Mouse (Mus musculus) neural tube, embryonic 15.5 days (tissue): ENCODE measurements around the gene Traf1. TPM values are rescaled to one million over a fixed set of nuclear protein-coding genes. Genes with fewer than 3 reads are reported as not detected.

Experiments used
- ATAC-seq: fragments of 200-750 bp; cut with Nextera tagmentation; 2 replicates; pipeline ENCODE4 v1.8.0; 2017; ENCODE audit warnings: mild to moderate bottlenecking, moderate TSS enrichment, moderate library complexity; ENCODE audit not compliant: low FRiP score
- H3K27ac ChIP-seq: fragments of 300-500 bp; sonication (generic); replicated peaks from 2 replicates; pipeline ENCODE4 v1.5.1; 2015; ENCODE audit warnings: mild to moderate bottlenecking, inconsistent platforms
- H3K27me3 ChIP-seq: fragments of 300-500 bp; sonication (generic); replicated peaks from 2 replicates; pipeline ENCODE4 v1.6.1; 2015; ENCODE audit warnings: inconsistent platforms
- H3K36me3 ChIP-seq: fragments of 300-500 bp; sonication (generic); 2 replicates; pipeline ENCODE4 v1.6.1; 2015; ENCODE audit warnings: inconsistent platforms
- H3K4me1 ChIP-seq: fragments of 300-500 bp; sonication (generic); 2 replicates; pipeline ENCODE4 v1.6.1; 2015; ENCODE audit warnings: inconsistent platforms
- H3K4me2 ChIP-seq: fragments of 300-500 bp; sonication (generic); 2 replicates; pipeline ENCODE4 v1.6.1; 2015; ENCODE audit warnings: inconsistent platforms, mild to moderate bottlenecking, moderate library complexity
- H3K4me3 ChIP-seq: fragments of 300-500 bp; sonication (generic); replicated peaks from 2 replicates; pipeline ENCODE4 v1.5.1; 2015; ENCODE audit warnings: mild to moderate bottlenecking, inconsistent platforms
- H3K9ac ChIP-seq: fragments of 300-500 bp; sonication (generic); replicated peaks from 2 replicates; pipeline ENCODE4 v1.6.1; 2015; ENCODE audit warnings: mild to moderate bottlenecking, inconsistent platforms
- H3K9me3 ChIP-seq: fragments of 300-500 bp; sonication (generic); replicated peaks from 2 replicates; pipeline ENCODE4 v1.6.1; 2016; ENCODE audit warnings: inconsistent platforms
- WGBS: fragments of 180-500 bp; shearing (Covaris S2); methylation state at CpG from one replicate; pipeline ENCODE4 v1.1.7; 2015; ENCODE audit warnings: mixed read lengths; 5-methylcytosine and 5-hydroxymethylcytosine counted together
- polyA plus RNA-seq: library from polyadenylated mRNA; unstranded; fragments of >200 nt; fragmentation: Nextera tagmentation; extraction: Ambion mirVana; gene quantifications from 2 replicates; pipeline ENCODE4 v1.2.1, GENCODE M21; 2015

The Traf1 gene
- polyA plus RNA-seq, 1 experiment from 2014 or later, result 3.9 TPM

DNA sequence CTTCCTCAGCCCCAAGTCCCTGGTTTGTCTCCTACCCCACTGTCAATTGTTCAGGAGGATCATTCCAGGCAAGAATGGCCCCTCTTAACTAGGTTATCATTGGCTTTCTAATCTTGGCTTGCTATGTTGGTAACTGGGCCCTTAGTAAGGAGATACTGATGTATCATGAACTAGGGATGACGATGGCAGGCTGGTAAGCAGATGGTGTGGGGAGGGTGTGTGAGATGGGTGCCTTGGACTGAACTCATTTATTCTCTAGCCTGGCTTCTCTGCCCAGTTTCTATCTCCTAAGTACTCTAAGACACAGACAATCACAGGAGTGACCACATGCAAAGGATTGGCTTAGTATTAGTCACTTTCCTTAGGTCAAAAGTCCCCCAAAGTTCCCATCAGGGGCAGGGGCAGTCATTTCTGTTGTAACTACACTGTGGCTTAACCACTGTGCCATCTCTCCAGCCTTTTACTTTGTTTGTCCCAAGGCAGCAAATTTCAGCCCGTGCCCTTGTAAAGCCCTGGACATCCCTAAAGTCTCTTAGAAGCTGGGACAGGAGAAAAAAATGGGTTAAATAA, 7.9 kb downstream of the Traf1 start:
- H3K9ac ChIP-seq, result no peak overlapping the region
- H3K27ac ChIP-seq, result no peak overlapping the region
- H3K4me3 ChIP-seq, result no peak overlapping the region
- H3K36me3 ChIP-seq, result no peaks in the 10 kb centered on the region
- ATAC-seq, result no peak
- H3K4me2 ChIP-seq, result no peak overlapping the region
- no peaks in the 10 kb centered on the region for H3K9me3 ChIP-seq
- H3K4me1 ChIP-seq, result no peaks in the 10 kb centered on the region
- 83% methylated on average over 2 of the region's 2 CpGs for WGBS
- no peaks in the 10 kb centered on the region for H3K27me3 ChIP-seq

DNA sequence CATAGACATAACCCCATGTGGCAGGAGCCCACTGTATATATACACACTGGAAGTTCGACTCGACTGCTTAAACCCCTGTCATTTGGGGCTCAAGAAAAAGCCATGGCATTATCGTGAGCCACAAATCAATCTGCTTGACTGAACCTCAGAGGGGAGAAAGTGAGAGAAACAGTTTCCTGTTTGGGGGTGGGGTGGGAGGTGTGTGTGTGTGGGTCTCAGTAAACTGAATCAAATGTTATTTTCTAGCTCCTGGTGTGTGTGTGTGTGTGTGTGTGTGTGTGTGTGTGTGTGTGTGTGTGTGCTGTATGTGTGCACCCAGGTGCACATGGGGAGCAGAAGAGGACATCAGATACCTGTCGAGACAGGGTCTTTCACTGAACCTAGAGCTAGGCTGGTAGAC, 8.6 kb downstream of the Traf1 start:
- Histone ChIP-seq H3K9me3 (no peaks in the 10 kb centered on the region), H3K4me2 (no peak overlapping the region), H3K36me3 (no peaks in the 10 kb centered on the region), H3K4me3 (no peak overlapping the region), H3K4me1 (no peaks in the 10 kb centered on the region), H3K27me3 (no peaks in the 10 kb centered on the region), H3K27ac (no peak overlapping the region), H3K9ac (no peak overlapping the region)
- 86% methylated on average over 4 of the region's 4 CpGs for WGBS
- no peak for ATAC-seq

DNA sequence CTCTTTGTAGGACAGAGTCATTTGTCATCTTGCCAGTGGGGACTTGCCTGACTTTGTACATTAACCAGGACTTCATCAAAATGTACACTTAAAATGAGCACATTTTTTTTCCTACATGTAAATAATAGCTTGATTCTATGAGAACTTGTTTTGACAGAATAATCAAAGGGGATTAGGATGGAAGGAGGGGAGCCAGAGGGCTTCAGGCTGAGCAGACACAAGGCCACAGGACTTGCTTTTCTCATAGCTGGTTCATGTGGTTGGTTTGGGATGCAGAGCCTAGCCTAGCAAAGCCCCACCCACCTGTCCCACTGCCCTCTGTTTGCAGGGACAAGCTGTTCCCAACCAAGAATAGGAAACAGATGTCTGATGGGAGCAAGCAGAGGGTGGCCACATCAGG, 10.1 kb downstream of the Traf1 start:
- H3K9me3 ChIP-seq, result no peaks in the 10 kb centered on the region
- ATAC-seq, result no peak
- H3K27ac ChIP-seq, result no peak overlapping the region
- H3K4me2 ChIP-seq, result no peak overlapping the region
- H3K4me1 ChIP-seq, result no peaks in the 10 kb centered on the region
- no peak overlapping the region for H3K9ac ChIP-seq
- H3K27me3 ChIP-seq, result no peaks in the 10 kb centered on the region
- H3K4me3 ChIP-seq, result no peak overlapping the region
- no peaks in the 10 kb centered on the region for H3K36me3 ChIP-seq

DNA sequence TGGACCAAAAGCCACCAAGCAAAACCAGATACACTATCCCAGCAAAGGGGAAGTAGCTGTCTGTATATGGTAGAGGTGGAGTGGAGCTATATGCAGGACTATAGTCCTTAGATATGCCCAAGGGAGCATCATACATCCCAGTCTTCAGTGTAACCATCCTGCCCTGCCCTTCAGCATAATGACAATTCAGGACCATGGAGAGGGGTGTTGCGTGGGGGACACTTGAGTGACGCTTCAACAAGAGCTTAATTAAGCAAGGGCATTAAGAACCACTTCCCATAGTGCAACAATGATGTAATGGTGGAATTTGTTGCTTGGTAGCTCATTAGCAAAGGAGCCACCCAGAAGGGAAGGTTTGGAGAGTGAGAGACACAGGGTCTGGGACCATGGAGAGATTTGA, 12.9 kb downstream of the Traf1 start:
- WGBS, result 42% methylated on average over 2 of the region's 2 CpGs
- H3K9ac ChIP-seq, result no peak overlapping the region

DNA sequence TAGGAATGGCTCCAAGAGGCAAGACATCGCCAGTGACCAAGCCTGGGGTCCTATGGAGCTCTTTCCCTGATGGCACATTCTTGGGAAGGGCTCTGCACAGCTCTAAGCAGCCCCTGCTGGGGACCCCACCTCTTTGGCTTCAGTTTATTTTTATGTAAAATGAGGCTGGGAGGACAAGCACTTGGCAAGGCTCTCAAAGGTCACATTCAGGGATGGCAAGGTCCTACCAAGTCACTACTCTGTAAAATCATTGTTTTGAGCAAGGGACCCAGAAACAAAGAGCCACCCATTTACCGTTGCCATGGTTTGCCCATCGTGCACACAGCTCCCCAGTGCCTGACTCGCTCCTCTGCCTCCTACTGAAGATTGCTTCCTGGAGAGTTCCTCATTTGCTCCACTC, 15.5 kb downstream of the Traf1 start:
- Histone ChIP-seq H3K4me3 (no peak overlapping the region), H3K27me3 (no peaks in the 10 kb centered on the region; the same call in 1 of the 2 replicates), H3K4me1 (no peaks in the 10 kb centered on the region), H3K9me3 (no peaks in the 10 kb centered on the region), H3K27ac (no peak overlapping the region), H3K9ac (no peak overlapping the region), H3K36me3 (no peaks in the 10 kb centered on the region), H3K4me2 (no peak overlapping the region)
- WGBS, result 49% methylated on average over 4 of the region's 4 CpGs
- ATAC-seq, result no peak

More for the DNA sequence above, 12.9 kb downstream of the Traf1 start:
- Histone ChIP-seq H3K9me3 (no peaks in the 10 kb centered on the region), H3K4me2 (no peak overlapping the region), H3K4me3 (no peak overlapping the region), H3K27me3 (no peaks in the 10 kb centered on the region), H3K4me1 (no peaks in the 10 kb centered on the region), H3K36me3 (no peaks in the 10 kb centered on the region), H3K27ac (no peak overlapping the region)
- ATAC-seq, result no peak

DNA sequence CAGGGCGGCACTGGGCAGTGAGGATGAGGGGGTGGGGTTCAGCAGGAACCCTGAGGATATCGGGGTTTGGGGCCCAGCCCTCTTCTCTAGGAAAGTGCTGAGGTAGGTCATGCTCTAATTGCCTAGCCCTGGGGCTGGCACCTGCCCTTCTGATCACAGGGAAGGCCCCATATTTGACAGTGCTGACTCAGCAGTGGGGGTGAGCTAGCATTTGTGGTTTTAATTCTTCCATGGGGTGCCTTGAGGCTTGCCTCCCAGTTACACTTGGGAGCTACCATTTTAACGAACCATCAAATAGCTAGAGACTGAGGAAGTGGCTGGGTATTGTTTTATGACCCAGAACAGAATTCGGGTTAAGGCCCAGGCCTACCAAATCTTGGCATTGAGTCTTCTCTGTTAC, 16.0 kb downstream of the Traf1 start:
- Histone ChIP-seq H3K36me3 (no peaks in the 10 kb centered on the region), H3K4me1 (no peaks in the 10 kb centered on the region), H3K4me2 (no peak overlapping the region), H3K27ac (no peak overlapping the region), H3K4me3 (no peak overlapping the region), H3K9me3 (no peaks in the 10 kb centered on the region), H3K9ac (no peak overlapping the region), H3K27me3 (no peaks in the 10 kb centered on the region; the same call in 1 of the 2 replicates)
- no peak for ATAC-seq
- WGBS, result 68% methylated on average over 4 of the region's 4 CpGs

DNA sequence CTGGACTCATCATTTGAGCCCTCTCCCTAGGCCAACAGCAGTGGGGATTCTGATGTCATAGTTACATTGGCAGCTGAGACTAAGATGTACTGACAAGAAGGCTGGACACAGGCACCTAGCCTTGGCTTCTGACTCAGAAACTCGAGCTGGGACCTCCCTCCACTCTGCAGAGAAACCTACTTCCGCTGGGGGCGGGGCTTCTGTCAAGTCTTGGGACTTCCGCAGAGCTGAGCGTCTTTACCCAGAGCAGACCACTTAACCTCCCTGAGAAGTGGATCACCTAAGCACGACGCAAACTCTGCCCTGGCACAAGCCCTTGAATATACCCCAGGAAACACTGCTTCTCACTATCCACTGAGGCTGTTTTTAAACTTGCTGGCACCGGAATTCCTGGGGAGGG, 16.8 kb downstream of the Traf1 start:
- no peak overlapping the region for H3K4me3 ChIP-seq
- no peak overlapping the region for H3K4me2 ChIP-seq
- H3K9ac ChIP-seq, result no peak overlapping the region
- no peak for ATAC-seq
- no peaks in the 10 kb centered on the region for H3K36me3 ChIP-seq
- H3K9me3 ChIP-seq, result no peaks in the 10 kb centered on the region
- H3K27ac ChIP-seq, result no peak overlapping the region
- 37% methylated on average over 8 of the region's 8 CpGs for WGBS
- no peaks in the 10 kb centered on the region for H3K4me1 ChIP-seq
- H3K27me3 ChIP-seq, result no peaks in the 10 kb centered on the region; the same call in 1 of the 2 replicates

DNA sequence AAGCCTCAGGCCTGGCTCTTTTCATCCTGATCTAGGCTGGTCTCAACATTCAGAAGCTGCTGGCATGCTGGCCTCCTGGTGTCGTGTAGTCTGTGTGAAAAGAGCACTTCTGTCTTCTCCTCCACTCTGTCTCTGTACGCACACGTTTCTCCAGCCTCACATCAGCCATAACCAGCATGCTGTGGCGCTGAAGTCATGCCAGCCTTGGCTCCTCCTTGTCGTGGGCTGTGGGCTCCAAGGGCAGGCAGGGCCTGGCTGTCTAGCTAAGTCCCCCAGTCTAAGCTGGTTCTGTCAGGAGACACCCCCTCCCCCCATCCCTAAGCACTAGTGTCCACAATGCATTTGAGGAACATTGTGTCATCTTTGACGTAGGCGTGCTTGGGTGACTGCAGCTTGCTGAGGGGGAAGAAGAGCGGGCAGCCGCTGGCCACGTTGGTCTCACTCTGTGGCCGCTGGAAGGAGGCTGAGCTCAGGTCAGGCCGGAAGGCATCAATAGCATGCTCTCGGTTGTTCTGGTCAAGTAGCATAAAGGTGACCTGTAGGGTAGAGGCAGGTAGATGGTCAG, 17.9 kb downstream of the Traf1 start:
- ATAC-seq, result no peak
- H3K4me2 ChIP-seq, result no peak overlapping the region
- no peak overlapping the region for H3K27ac ChIP-seq
- H3K36me3 ChIP-seq, result no peaks in the 10 kb centered on the region
- 81% methylated on average over 13 of the region's 13 CpGs for WGBS
- no peaks in the 10 kb centered on the region; the same call in 1 of the 2 replicates for H3K27me3 ChIP-seq
- H3K4me3 ChIP-seq, result no peak overlapping the region
- no peak overlapping the region for H3K9ac ChIP-seq
- H3K9me3 ChIP-seq, result no peaks in the 10 kb centered on the region
- peaks cover 1% of the 10 kb centered on the region for H3K4me1 ChIP-seq

DNA sequence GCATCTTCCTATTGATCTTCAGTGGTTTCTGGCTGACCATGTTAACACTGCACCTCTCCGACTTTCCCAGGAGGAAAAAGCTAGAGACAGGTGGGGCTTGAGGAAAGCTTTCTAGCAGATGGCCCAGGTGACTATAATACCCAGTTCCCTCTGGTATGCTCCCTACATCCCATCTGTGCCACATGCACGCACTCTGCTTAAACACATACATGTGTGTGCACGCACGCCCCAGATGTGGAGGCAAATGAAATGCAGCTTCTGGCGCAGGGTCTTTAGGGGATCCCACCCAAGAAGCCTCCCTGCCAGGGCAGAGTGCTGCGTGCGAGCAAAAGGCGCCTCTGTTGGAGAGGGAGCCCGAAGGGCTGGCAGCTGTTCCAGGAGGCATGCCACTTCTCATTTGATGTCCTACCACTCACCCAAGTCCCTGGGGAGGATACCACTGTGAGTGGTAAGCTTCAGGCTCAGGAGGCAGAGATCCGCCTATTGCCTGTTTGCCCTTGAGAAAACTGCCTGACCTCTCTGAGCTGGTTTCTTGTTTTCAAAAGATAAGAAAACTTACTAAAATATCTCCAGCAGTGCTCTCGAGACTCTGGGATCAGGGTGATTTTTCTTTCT, 20.4 kb downstream of the Traf1 start:
- Histone ChIP-seq H3K36me3 (no peaks in the 10 kb centered on the region), H3K27ac (no peak overlapping the region), H3K4me2 (no peak overlapping the region), H3K27me3 (no peaks in the 10 kb centered on the region; the same call in 1 of the 2 replicates), H3K4me3 (no peak overlapping the region), H3K4me1 (peaks cover 13% of the 10 kb centered on the region), H3K9ac (no peak overlapping the region), H3K9me3 (no peaks in the 10 kb centered on the region)
- WGBS, result 72% methylated on average over 11 of the region's 11 CpGs
- no peak for ATAC-seq

DNA sequence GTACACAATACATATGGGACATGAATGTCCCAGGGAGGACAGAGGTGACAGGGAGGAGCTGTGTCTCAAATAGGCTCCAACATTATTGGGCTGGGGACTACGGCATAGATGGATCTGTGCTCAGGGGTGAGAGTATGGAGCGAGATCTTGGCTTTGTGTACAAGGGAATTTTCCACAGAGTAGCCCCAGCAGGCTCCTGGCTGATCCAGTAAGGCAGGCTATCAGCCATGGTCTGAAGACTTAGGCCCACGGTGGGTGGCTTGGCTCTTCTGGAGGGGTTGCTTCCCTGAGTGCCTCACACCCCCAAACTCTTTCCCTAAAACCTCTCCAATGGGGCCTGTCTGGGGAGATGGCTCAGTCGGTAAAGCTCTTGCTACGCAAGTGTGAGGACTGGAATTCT, 21.3 kb downstream of the Traf1 start:
- Histone ChIP-seq H3K4me2 (no peak overlapping the region), H3K4me3 (no peak overlapping the region), H3K27ac (no peak overlapping the region), H3K36me3 (no peaks in the 10 kb centered on the region), H3K9ac (no peak overlapping the region), H3K9me3 (no peaks in the 10 kb centered on the region), H3K27me3 (no peaks in the 10 kb centered on the region; the same call in 1 of the 2 replicates), H3K4me1 (peaks cover 13% of the 10 kb centered on the region)
- ATAC-seq, result no peak
- WGBS, result 85% methylated on average over 5 of the region's 5 CpGs

DNA sequence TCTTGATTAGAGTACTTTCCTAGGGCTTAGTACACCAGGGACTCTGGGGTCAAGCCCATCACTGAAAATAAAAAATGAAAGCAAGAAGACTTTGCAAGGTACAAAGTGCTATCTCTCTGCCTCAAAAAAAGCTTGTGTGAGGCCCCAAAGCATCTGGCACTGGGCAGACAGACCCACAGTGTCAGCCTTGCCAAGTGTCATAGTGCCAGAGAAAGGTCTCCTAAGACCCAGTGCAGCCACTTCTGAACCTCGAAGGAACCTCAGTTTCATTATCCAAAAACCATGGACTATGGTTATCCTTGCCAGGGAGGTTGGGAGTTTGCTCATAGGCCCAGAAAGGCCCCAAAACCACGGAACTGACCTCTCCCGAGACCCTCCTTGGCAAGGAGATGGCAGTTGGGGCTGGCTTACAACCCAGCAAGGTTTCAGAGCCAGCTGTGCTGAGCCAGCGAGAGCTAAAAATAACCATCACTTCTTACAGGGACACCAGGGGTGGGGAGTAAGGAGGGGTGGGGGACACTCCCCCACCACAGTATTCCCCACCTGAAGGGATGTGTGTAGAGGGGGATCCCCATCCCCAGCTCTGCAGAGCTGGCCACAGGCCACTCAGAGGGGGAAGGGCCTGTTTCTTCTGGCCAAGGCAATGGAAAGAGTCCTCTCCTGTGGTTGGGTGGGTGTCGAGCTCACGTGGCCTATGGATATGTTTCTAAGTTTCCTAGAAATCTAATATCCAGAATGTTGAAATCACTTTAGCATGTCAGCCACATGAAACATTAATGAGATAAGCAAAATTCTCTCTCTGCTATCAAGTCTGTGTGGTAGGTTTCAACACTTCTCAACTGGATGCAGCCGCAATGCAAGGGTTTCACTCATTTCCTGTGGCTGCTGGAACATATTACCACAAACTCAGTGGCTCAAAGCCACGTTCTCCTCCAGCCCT, 23.0 kb downstream of the Traf1 start:
- Histone ChIP-seq H3K9ac (no peak overlapping the region), H3K27ac (no peak overlapping the region), H3K36me3 (no peaks in the 10 kb centered on the region), H3K4me1 (peaks cover 13% of the 10 kb centered on the region), H3K4me2 (no peak overlapping the region), H3K27me3 (no peaks in the 10 kb centered on the region; the same call in 1 of the 2 replicates), H3K4me3 (no peak overlapping the region), H3K9me3 (no peaks in the 10 kb centered on the region)
- WGBS, result 73% methylated on average over 8 of the region's 8 CpGs
- no peak for ATAC-seq
